Mouse (Mus musculus): Measurements from ENCODE around the gene Spns3.

DNA sequence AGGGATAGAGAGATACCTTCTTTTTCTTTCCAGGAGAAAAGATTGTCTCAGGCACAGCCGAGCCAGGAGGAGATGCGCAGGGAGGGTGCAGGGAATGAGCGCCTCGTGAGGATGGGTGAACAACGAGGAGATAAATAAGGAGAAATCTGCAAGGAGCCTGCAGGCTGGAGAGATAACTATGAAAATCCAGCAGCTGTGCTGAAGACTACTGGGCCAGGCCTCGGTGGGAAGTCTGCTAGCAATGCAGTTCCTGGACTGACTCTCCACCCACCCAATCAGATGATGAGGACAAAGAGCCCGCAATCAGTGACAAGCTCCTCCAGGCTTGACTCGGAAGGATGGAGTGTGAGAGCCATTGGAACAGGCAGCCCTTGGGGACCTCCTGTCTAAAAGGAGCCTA is 48.1 kb downstream of the Spns3 start:
- TF ChIP-seq POLR2AphosphoS5 (IDR thresholded peaks at IDR 0.05; ENCODE audit: insufficient replicate concordance, low read depth, low read length), result no peak
- TF ChIP-seq CTCF (IDR thresholded peaks at IDR 0.05; ENCODE audit: low read depth, low read length), result no peak
- no peak for TF ChIP-seq GATA1 (IDR thresholded peaks at IDR 0.05; ENCODE audit: borderline replicate concordance, low read length)
- TF ChIP-seq TAL1 (conservative IDR thresholded peaks at IDR 0.05; ENCODE audit: low read depth, low read length), result no peak
- TF ChIP-seq GATA2 (IDR thresholded peaks at IDR 0.05; ENCODE audit: borderline replicate concordance, low read depth, low read length), result no peak
